Mouse (Mus musculus): ENCODE measurements around the gene Otx2. TPM values are rescaled to one million over a fixed set of nuclear protein-coding genes. Genes with fewer than 3 reads are reported as not detected.

Gene Otx2
- total RNA-seq (2021): not detected
- long read RNA-seq, experiment 1: 0 reads
- long read RNA-seq, experiment 2: 0 reads

GRCm38 (mm10) chr14:48673541-48673940 is at the start of gene Otx2:
Otx2 (minus strand) TSS chr14:48673819.
- DNase-seq: no peak
- intact Hi-C loops (cut with DNase I): no loop called here

- no peak for DNase-seq
- intact Hi-C loops (cut with DNase I): no loop called here
Measured at GRCm38 (mm10) chr14:48722763-48723162, 49.1 kb upstream of the Otx2 start.

GRCm38 (mm10) chr14:48719296-48719695 is 45.7 kb upstream of the Otx2 start:
- intact Hi-C loops (cut with DNase I): no loop called here
- DNase-seq: no peak

DNA sequence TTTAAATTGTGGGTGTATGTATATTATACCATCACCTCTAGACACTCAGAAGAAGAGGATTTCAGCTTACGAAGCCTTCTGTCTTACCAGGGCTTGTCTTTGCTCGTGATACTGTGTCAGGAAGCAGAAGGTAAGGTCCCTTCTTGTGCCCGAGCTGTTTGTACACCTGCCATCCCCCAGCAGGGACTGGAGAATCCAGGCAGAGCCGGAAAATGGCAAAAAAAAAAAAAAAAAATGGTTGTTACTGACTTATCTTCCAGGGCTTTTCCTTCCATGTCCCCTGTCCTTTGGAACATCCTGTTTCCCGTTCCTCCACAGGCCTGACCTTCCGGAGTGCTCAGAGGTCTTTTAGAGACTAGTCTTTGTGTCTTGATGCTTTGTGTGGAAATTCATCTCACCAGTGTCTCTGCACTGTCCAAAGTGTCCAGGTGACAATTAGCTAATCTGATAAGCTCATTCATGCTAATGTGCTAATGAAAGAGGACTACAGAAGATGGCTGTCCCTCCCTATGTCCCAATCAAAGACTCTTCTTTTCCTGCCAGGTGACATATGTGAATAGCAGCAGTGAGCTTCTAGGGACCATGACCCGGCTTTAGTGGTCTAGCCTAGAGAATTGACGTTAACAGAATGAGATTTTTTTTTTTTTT is 44.1 kb upstream of the Otx2 start:
- DNase-seq: no peak
- intact Hi-C loops (cut with DNase I): no loop called here

- no peak for DNase-seq
- intact Hi-C loops (cut with DNase I): no loop called here
Measured at GRCm38 (mm10) chr14:48716456-48716855, 42.8 kb upstream of the Otx2 start.

DNA sequence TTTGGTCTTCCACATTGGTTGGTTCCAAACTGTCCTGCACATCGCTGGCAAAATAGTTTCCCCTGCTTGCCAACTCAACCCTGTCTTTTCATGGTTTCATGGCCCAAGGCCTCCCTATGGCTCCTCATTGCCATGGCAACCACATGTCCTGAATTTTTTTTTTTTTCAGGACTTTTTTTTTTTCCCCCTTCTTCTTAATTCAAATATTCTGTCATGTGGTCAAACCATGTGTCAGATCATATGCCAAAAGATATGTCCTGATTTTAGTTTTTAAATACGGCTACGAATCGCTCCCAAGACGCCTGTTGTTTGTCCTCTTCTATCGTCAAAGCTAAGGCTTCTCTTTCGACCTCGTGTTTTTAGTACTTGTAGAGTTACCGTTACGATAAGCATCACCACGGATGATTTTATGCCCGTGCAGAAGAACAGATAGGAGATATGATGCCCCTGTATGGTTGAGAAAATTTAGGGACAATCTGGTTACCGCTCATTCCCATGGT is 37.3 kb upstream of the Otx2 start:
- DNase-seq: no peak
- intact Hi-C loops (cut with DNase I): no loop called here

DNA sequence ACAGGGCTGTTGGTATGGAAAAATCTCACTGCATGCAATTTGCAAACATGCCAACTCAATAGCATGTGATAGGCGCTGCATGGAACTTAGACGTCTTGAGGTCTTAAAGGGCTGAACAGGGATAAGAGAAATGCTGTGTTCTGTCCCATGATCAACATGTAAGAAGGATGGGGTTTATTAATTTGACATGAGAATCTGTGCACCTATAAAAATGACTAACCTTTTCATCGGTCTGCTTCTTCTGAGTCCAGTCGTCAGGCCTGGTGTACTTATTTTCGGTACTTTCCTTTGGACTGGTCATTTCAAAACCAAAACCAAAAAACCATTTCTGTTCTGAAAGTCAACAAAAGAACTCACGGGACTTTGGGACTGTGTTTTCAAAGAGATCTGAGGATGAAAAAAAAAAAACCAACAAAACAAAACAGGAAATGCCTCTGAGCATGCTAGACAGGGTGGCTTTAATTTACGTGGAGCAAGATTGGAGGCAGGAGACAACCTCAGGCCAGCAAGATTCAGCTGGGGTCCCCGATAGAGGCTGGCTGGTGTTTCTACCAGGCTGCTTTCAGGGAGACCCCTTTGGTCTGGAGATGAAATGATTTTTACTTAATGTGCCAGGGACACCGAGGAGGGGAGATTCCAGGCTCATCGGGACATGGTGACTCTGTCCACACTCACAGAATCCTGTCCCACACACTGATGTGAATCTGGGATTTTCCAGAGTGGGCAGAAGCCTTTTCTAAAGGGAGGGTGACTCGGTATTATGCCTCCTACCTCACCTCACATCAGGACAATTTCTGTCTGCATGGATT is 36.6 kb upstream of the Otx2 start:
- intact Hi-C loops (cut with DNase I): no loop called here

GRCm38 (mm10) chr14:48709371-48710061 is 35.9 kb upstream of the Otx2 start:
- intact Hi-C loops (cut with DNase I): no loop called here
- DNase-seq: no peak

More for the DNA sequence above, 36.6 kb upstream of the Otx2 start:
- DNase-seq: no peak

GRCm38 (mm10) chr14:48707844-48708383 is 34.3 kb upstream of the Otx2 start:
- intact Hi-C loops (cut with DNase I): no loop called here
- DNase-seq: no peak

DNA sequence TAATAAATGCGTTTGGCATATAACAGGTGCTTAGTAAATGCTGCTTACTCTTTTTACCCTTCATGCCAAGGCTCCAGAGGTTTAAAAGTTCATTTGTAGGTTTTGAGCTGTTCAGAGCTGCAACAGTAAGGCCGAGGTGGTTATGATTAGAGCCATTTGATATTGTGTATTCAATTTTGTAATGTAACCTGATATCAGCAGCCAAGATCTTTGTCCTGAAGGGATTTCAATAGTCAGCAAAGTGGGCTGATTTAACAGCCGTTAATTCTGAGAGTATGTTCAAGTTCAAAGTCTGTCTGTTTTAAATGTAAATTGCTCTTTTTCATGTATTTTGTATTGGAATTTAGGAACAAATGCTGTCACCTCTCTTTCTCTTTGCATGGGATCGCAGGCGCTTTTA is 33.8 kb upstream of the Otx2 start:
- no peak for DNase-seq
- intact Hi-C loops (cut with DNase I): no loop called here

DNA sequence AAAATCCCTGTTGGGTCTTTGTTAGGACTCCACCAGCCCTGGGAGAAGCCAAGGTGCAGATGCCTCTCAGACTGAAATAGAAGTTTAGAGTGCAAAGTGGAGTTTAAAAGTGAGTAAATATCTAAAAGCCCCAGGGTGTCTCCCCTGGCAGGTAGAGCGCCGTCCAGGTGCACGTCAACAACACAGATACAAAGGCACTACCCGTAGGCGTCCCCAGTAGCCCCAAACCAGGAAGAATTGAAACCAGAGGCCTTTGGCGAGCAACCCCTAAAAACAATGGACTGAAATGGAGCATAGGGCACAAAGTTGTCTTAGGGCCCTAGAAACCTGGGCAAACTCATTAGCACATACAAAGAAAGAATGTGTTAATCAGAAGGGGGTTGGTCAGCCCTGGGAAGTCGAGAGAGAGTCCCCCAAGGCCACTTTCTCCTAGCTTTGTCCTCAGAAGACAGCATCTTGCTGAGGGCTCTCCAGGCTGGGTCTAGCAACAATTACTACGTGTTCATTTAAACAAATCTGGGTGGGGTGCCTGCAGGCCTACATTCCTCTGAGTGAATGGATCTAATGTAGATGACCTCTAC is 27.3 kb upstream of the Otx2 start:
- DNase-seq: no peak
- intact Hi-C loops (cut with DNase I): no loop called here

- DNase-seq: no peak
- intact Hi-C loops (cut with DNase I): no loop called here
Measured at GRCm38 (mm10) chr14:48679590-48679989, 6.0 kb upstream of the Otx2 start.

GRCm38 (mm10) chr14:48678674-48679073 is 5.1 kb upstream of the Otx2 start:
- intact Hi-C loops (cut with DNase I): no loop called here
- DNase-seq: no peak

DNA sequence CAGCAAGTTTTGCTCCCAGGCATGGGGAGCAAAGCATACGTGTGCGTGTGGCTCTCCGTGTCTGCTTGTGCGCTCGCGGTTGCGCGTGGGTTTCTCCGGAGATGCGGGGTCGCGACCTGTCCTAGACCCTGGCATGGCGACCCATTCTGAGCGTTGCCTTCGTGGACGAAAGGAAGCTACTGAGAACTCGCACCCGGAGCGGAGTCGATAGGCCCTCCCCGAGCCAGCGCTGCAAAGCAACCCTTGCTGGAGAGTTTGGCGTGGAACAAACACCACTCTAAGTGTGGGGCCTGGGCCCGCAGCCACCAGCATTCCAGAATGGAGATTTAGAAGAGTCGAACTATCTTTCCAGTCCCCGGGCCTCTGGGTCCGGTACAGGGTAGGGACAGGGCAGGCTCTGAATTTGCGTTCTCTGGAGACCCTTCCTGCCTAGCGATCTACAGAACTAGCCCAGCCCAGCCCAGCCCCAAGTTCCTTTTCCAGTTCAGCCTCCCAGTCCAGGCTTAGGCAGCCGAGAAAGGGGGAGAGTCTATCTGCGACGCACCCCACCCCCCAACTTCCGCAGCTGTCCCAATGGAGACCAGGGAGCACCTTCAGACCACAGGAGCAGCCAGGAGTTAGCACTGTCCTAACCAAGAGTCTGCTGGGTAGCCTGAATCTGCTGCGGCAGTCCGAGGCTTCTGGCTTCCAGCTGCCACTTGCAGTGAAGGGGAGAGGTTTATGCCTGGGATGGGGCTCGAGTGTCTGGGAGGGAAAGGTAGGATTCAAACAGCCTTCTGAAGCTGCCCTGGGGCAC is 615 bp upstream of the Otx2 start:
- intact Hi-C loops (cut with DNase I): no loop called here
- DNase-seq: no peak

- intact Hi-C loops (cut with DNase I): no loop called here
- DNase-seq: no peak
Measured at GRCm38 (mm10) chr14:48672611-48673176, 925 bp downstream of the Otx2 start.

- DNase-seq: no peak
- intact Hi-C loops (cut with DNase I): no loop called here
Measured at GRCm38 (mm10) chr14:48671480-48672240, 2.0 kb downstream of the Otx2 start.

DNA sequence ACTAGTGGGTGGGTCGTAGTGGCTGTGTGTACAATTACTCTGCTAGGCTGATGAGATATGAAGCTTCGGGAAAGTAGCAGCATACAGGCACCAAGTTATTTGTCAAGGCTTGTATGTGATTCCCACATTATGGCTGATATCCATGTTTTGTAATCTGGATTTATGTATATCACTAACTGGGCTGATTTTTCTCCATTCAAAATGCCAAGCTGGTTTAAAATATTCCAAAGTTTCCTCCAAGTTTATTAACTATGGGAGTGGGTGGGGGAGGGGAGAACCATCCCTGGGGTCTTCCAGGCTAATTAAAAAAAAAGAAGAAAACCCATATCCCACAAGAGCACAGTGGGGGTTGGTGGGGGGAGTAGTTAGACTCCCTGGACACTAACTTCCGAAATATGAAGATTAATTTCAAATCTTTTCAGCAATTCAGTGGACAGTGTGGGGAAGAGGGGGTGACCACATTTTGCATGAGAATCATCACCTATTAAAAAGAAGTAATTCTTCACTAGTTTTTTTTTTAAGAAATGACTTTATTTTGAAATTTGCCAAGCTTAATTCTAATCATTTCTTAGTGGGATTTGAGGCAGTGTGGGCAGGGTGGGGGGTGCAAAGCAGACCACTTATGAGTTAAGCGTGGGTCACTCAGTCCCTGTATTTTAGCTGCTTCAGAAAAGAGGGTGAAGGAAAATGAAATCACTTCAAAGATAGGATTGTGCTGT is 2.7 kb downstream of the Otx2 start:
- intact Hi-C loops (cut with DNase I): no loop called here
- DNase-seq: no peak

DNA sequence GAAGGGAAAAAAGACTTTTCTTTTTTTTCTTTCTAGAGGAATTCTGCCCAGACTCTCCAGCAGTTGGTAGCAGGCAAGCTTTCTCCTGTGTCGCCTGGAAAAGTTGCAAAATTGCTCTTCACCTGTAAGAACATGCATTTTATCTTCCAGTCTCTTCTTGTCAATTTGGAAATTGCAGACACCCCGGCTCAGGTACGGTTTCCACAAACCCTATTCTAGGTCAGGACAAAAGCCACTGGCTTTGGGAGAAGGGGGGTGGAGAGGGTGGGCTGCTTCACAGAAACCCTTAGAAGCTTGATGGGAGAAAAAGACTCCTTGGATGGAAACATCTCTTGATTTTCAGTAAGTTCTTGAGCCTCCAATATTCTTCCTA is 3.4 kb downstream of the Otx2 start:
- DNase-seq: no peak
- intact Hi-C loops (cut with DNase I): no loop called here

All from gastrocnemius, postnatal 36 days (tissue).